Mouse (Mus musculus) MEL (cell line): ENCODE data around the gene Srrm2. TPM values are rescaled to one million over a fixed set of nuclear protein-coding genes. Genes with fewer than 3 reads are reported as not detected.

ENCODE experiments used
- DNase-seq: peaks from one replicate; pipeline ENCODE4 v3.0.0; 2011; ENCODE audit warnings: low read depth, low spot score
- H3K27ac ChIP-seq: 2 replicates; pipeline ENCODE4 v1.5.1; 2012; ENCODE audit warnings: low read depth, mild to moderate bottlenecking, control low read depth, low read length, moderate library complexity; ENCODE audit not compliant: control insufficient read depth
- H3K27me3 ChIP-seq, 2 experiments: fragments of 150-350 bp in 1 of 2; sonication (generic) in 1 of 2; 2 replicates each; pipeline ENCODE4 v1.6.1; 2012; ENCODE audit warnings: low read length in 2 of 2, mild to moderate bottlenecking in 2 of 2, improper control_type of control experiment in 1 of 2, moderate library complexity in 1 of 2; ENCODE audit not compliant: insufficient read depth in 2 of 2, control insufficient read depth in 1 of 2
- H3K36me3 ChIP-seq, 2 experiments: 2 replicates each; pipeline ENCODE4 v1.6.1; 2012 to 2014; ENCODE audit warnings: low read length in 2 of 2, improper control_type of control experiment in 1 of 2, inconsistent platforms in 1 of 2, mild to moderate bottlenecking in 1 of 2; ENCODE audit not compliant: insufficient read depth in 2 of 2, control insufficient read depth in 1 of 2
- H3K4me1 ChIP-seq, 2 experiments: fragments of 150-350 bp in 1 of 2; sonication (generic) in 1 of 2; 2 replicates each; pipeline ENCODE4 v1.6.1; 2012; ENCODE audit warnings: low read length in 2 of 2, improper control_type of control experiment in 1 of 2, mild to moderate bottlenecking in 1 of 2; ENCODE audit not compliant: insufficient read depth in 2 of 2, control insufficient read depth in 1 of 2
- H3K4me3 ChIP-seq, 2 experiments: fragments of 150-350 bp in 1 of 2; sonication (generic) in 1 of 2; 2 replicates each; pipeline ENCODE4 v1.5.1; 2012; ENCODE audit warnings: low read depth in 2 of 2, low read length in 2 of 2, mild to moderate bottlenecking in 2 of 2, moderate library complexity in 2 of 2, control low read depth in 1 of 2, improper control_type of control experiment in 1 of 2; ENCODE audit not compliant: control insufficient read depth in 1 of 2, insufficient read depth in 1 of 2
- H3K79me2 ChIP-seq: 2 replicates; pipeline ENCODE4 v1.6.1; 2012; ENCODE audit warnings: mild to moderate bottlenecking, low read length, moderate library complexity; ENCODE audit not compliant: control insufficient read depth, poor library complexity, insufficient read depth
- H3K9ac ChIP-seq: 2 replicates; pipeline ENCODE4 v1.6.1; 2012; ENCODE audit warnings: low read depth, mild to moderate bottlenecking, control low read depth, low read length, moderate library complexity; ENCODE audit not compliant: control insufficient read depth, poor library complexity, severe bottlenecking
- H3K9me3 ChIP-seq: fragments of 150-350 bp; sonication (generic); replicated peaks from 2 replicates; pipeline ENCODE4 v1.6.1; 2012; ENCODE audit warnings: mild to moderate bottlenecking, low read length, improper control_type of control experiment, moderate library complexity; ENCODE audit not compliant: insufficient read depth
- BHLHE40 ChIP-seq: IDR thresholded peaks from 2 replicates; pipeline ENCODE4 v1.6.1; 2012; ENCODE audit warnings: low read depth, mild to moderate bottlenecking, inconsistent platforms, low read length, improper control_type of control experiment, borderline replicate concordance
- CTCF ChIP-seq, 3 experiments: IDR thresholded peaks in 2 of 3; conservative IDR thresholded peaks in 1 of 3; 2 replicates each; pipeline ENCODE4 v1.5.1; 2011 to 2012; ENCODE audit warnings: low read length in 3 of 3, low read depth in 2 of 3, mild to moderate bottlenecking in 2 of 3, improper control_type of control experiment in 1 of 3, inconsistent platforms in 1 of 3, mixed read lengths in 1 of 3, moderate library complexity in 1 of 3; ENCODE audit not compliant: control insufficient read depth in 1 of 3, insufficient read depth in 1 of 3, poor library complexity in 1 of 3, severe bottlenecking in 1 of 3
- GATA1 ChIP-seq: IDR thresholded peaks from 2 replicates; pipeline ENCODE4 v1.6.1; 2011; ENCODE audit warnings: low read depth, low read length, improper control_type of control experiment
- HCFC1 ChIP-seq: IDR thresholded peaks from 2 replicates; pipeline ENCODE4 v1.6.1; 2012; ENCODE audit warnings: low read depth, mild to moderate bottlenecking, inconsistent platforms, low read length, improper control_type of control experiment, moderate library complexity
- JUND ChIP-seq: IDR thresholded peaks from 2 replicates; pipeline ENCODE4 v1.6.1; 2011; ENCODE audit warnings: low read depth, mild to moderate bottlenecking, improper control_type of control experiment, low read length
- MAX ChIP-seq: IDR thresholded peaks from 2 replicates; pipeline ENCODE4 v1.6.1; 2011; ENCODE audit warnings: low read length, improper control_type of control experiment
- MXI1 ChIP-seq: IDR thresholded peaks from 2 replicates; pipeline ENCODE4 v1.6.1; 2011; ENCODE audit warnings: mild to moderate bottlenecking, low read depth, low read length, improper control_type of control experiment
- MYB ChIP-seq: IDR thresholded peaks from 2 replicates; pipeline ENCODE4 v1.6.1; 2011; ENCODE audit warnings: mild to moderate bottlenecking, low read depth, low read length, improper control_type of control experiment
- MYC ChIP-seq: IDR thresholded peaks from 2 replicates; pipeline ENCODE4 v1.6.1; 2011; ENCODE audit warnings: low read depth, mild to moderate bottlenecking, low read length, improper control_type of control experiment, moderate library complexity
- NELFE ChIP-seq: IDR thresholded peaks from 2 replicates; pipeline ENCODE4 v1.6.1; 2011; ENCODE audit warnings: low read depth, low read length, improper control_type of control experiment
- NRF1 ChIP-seq: IDR thresholded peaks from 2 replicates; pipeline ENCODE4 v1.6.1; 2014; ENCODE audit warnings: low read depth, mild to moderate bottlenecking, inconsistent platforms, low read length, improper control_type of control experiment, moderate library complexity; ENCODE audit not compliant: poor library complexity, insufficient read depth, severe bottlenecking
- RAD21 ChIP-seq: IDR thresholded peaks from 2 replicates; pipeline ENCODE4 v1.6.1; 2011; ENCODE audit warnings: mild to moderate bottlenecking, low read depth, low read length, improper control_type of control experiment
- RCOR1 ChIP-seq: IDR thresholded peaks from 2 replicates; pipeline ENCODE4 v1.6.1; 2012; ENCODE audit warnings: low read depth, mild to moderate bottlenecking, inconsistent platforms, low read length, improper control_type of control experiment
- SMC3 ChIP-seq: IDR thresholded peaks from 2 replicates; pipeline ENCODE4 v1.6.1; 2011; ENCODE audit warnings: low read depth, low read length, improper control_type of control experiment
- TAL1 ChIP-seq: IDR thresholded peaks from 2 replicates; pipeline ENCODE4 v1.6.1; 2012; ENCODE audit warnings: mild to moderate bottlenecking, inconsistent platforms, low read length, moderate library complexity, mixed read lengths
- UBTF ChIP-seq: IDR thresholded peaks from 2 replicates; pipeline ENCODE4 v1.6.1; 2012; ENCODE audit warnings: low read depth, mild to moderate bottlenecking, inconsistent platforms, low read length, improper control_type of control experiment, moderate library complexity, borderline replicate concordance; ENCODE audit not compliant: insufficient read depth
- USF2 ChIP-seq, 2 experiments: IDR thresholded peaks; 2 replicates each; pipeline ENCODE4 v1.6.1; 2011 to 2012; ENCODE audit warnings: improper control_type of control experiment in 2 of 2, low read length in 2 of 2, borderline replicate concordance in 1 of 2, inconsistent platforms in 1 of 2, low read depth in 1 of 2, mild to moderate bottlenecking in 1 of 2; ENCODE audit not compliant: insufficient read depth in 1 of 2
- ZC3H11A ChIP-seq: IDR thresholded peaks from 2 replicates; pipeline ENCODE4 v1.6.1; 2012; ENCODE audit warnings: low read depth, mild to moderate bottlenecking, inconsistent platforms, low read length, improper control_type of control experiment
- ZNF384 ChIP-seq: IDR thresholded peaks from 2 replicates; pipeline ENCODE4 v1.6.1; 2012; ENCODE audit warnings: low read depth, mild to moderate bottlenecking, inconsistent platforms, low read length, improper control_type of control experiment
- polyA plus RNA-seq, 2 experiments: library from polyadenylated mRNA; stranded (reverse) in 1 of 2; unstranded in 1 of 2; fragments of >175 nt in 1 of 2; fragments of >200 nt in 1 of 2; gene quantifications; 2 replicates each; pipeline versions ENCODE4 v1.2.1 to v1.2.4; 2012; ENCODE audit warnings: low replicate concordance in 2 of 2, low read depth in 1 of 2; ENCODE audit not compliant: insufficient read length in 2 of 2, insufficient read depth in 1 of 2, missing spikeins in 1 of 2
- total RNA-seq: library from RNA; depleted of rRNA; stranded (reverse); fragments of 300-350 nt; gene quantifications from 2 replicates; pipeline ENCODE4 v1.2.3, GENCODE M21; 2012

Gene Srrm2
- total and polyA plus RNA-seq, 3 experiments: 56.2 to 988 (median 505) TPM

- H3K27me3 ChIP-seq: no peaks in the 10 kb centered on the region
- TF ChIP-seq ZC3H11A (peak; percentile 17; the same call in 1 of the 2 replicates), MYB (no peak), CTCF (IDR thresholded peaks at IDR 0.05 in 2 of 3, conservative IDR thresholded peaks at IDR 0.05 in 1 of 3; ENCODE audit: control insufficient read depth in 1 of 3, insufficient read depth in 1 of 3, low read depth in 2 of 3, low read length in 3 of 3, poor library complexity in 1 of 3, severe bottlenecking in 1 of 3) (peak; percentile 59 to 72 (median 65)), SMC3 (peak; percentile 51), RAD21 (peak; percentile 18)
- TF ChIP-seq, all 39 proteins: peak for 4
- no peak overlapping the region for H3K9ac ChIP-seq
- H3K4me3 ChIP-seq: no peak overlapping the region
- H3K36me3 ChIP-seq: peaks cover 0 to 2% of the 10 kb centered on the region in 2 experiments; a peak in 2 of 4 replicates
- no peaks in the 10 kb centered on the region for H3K9me3 ChIP-seq
- H3K27ac ChIP-seq: no peak overlapping the region
- DNase-seq: peak; percentile 57
- peaks cover 2 to 4% of the 10 kb centered on the region in 2 experiments for H3K4me1 ChIP-seq
- H3K79me2 ChIP-seq: no peaks in the 10 kb centered on the region
Observed at GRCm38 (mm10) chr17:23853292-23853691, 63.0 kb downstream of the Srrm2 start.

DNA sequence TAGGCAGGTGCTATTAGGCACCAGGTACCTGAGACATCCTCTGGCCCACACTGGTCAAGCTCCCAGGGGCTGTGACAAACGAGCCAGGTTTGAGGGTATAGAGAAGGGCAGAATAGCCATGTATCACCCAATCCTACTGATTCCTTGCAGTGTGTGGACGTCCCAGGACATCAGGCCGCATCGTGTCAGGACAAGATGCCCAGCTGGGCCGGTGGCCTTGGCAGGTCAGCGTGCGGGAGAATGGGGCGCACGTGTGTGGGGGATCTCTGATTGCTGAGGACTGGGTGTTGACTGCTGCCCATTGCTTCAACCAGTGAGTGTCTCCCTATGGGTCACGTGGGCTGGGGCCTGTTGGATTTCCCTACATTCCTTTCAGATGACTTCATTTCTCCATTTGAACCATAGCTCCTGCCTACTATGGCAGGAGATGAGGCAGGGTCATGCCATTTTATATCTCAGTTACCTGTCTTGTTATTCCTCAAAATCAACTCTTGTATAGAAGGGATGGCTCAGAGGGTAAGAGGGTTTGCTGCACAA lies 64.0 kb downstream of the Srrm2 start:
- peaks cover 0 to 2% of the 10 kb centered on the region in 2 experiments; a peak in 2 of 4 replicates for H3K36me3 ChIP-seq
- TF ChIP-seq UBTF: no peak

DNA sequence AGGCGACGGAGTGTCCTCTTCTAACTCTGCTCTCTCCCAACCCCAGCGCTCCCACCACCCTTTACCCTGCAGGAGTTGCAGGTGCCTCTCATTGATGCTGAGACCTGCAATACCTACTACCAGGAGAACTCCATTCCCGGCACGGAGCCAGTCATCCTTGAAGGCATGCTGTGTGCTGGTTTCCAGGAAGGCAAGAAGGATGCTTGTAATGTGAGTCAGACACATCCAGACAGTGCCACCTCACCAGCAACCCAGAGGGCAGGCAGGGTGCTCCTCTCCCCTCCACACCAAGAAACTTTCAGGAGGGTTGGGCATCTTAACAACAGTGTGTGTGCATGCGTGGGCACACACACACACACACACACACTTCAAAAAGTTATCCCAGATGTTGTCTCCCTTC lies 66.9 kb downstream of the Srrm2 start:
- H3K36me3 ChIP-seq: no peaks in the 10 kb centered on the region
- no peaks in the 10 kb centered on the region for H3K79me2 ChIP-seq
- H3K27me3 ChIP-seq: peaks cover 0 to 2% of the 10 kb centered on the region in 2 experiments; a peak in 1 of 4 replicates
- H3K9me3 ChIP-seq: no peaks in the 10 kb centered on the region
- DNase-seq: no peak
- no peak for TF ChIP-seq TAL1
- no peak for TF ChIP-seq NELFE
- no peak for TF ChIP-seq MXI1
- no peak for TF ChIP-seq USF2 (IDR thresholded peaks at IDR 0.05; ENCODE audit: borderline replicate concordance in 1 of 2, insufficient read depth in 1 of 2, low read depth in 1 of 2, low read length in 2 of 2)
- TF ChIP-seq ZNF384: no peak
- TF ChIP-seq RCOR1: no peak
- TF ChIP-seq NRF1: no peak
- no peak for TF ChIP-seq HCFC1
- TF ChIP-seq GATA1: no peak
- no peak for TF ChIP-seq JUND
- TF ChIP-seq MYB: no peak
- TF ChIP-seq BHLHE40: no peak
- TF ChIP-seq MAX: no peak
- no peak for TF ChIP-seq MYC
- H3K9ac ChIP-seq: no peak overlapping the region
- H3K4me1 ChIP-seq: no peaks in the 10 kb centered on the region
- no peak overlapping the region for H3K27ac ChIP-seq
- no peak overlapping the region for H3K4me3 ChIP-seq

More for the DNA sequence above, 64.0 kb downstream of the Srrm2 start:
- no peak overlapping the region for H3K9ac ChIP-seq
- no peak overlapping the region for H3K4me3 ChIP-seq
- peaks cover 2 to 4% of the 10 kb centered on the region in 2 experiments for H3K4me1 ChIP-seq
- no peaks in the 10 kb centered on the region for H3K79me2 ChIP-seq
- no peak for DNase-seq
- H3K27me3 ChIP-seq: no peaks in the 10 kb centered on the region
- H3K9me3 ChIP-seq: no peaks in the 10 kb centered on the region
- no peak overlapping the region for H3K27ac ChIP-seq
